Mouse (Mus musculus): ENCODE results near the gene Pi4kb. TPM values are rescaled to one million over a fixed set of nuclear protein-coding genes. Genes with fewer than 3 reads are reported as not detected.
"Not testable (repeated sequence)": the region's sequence is repeated elsewhere in the genome, so short reads cannot be mapped to it uniquely, and the experiment has no call there.

The Pi4kb gene
- total RNA-seq, 2 experiments from 2014 or later, result 24.6 to 30.3 TPM

- DNase-seq, result no peak
- intact Hi-C loops (cut with DNase I), result loop anchor here (2.0 kb wide), 1 partner anchor 37 kb away; no protein-coding TSS in a partner anchor
Measured at GRCm38 (mm10) chr3:95013699-95014427, 39.3 kb downstream of the Pi4kb start.

DNA sequence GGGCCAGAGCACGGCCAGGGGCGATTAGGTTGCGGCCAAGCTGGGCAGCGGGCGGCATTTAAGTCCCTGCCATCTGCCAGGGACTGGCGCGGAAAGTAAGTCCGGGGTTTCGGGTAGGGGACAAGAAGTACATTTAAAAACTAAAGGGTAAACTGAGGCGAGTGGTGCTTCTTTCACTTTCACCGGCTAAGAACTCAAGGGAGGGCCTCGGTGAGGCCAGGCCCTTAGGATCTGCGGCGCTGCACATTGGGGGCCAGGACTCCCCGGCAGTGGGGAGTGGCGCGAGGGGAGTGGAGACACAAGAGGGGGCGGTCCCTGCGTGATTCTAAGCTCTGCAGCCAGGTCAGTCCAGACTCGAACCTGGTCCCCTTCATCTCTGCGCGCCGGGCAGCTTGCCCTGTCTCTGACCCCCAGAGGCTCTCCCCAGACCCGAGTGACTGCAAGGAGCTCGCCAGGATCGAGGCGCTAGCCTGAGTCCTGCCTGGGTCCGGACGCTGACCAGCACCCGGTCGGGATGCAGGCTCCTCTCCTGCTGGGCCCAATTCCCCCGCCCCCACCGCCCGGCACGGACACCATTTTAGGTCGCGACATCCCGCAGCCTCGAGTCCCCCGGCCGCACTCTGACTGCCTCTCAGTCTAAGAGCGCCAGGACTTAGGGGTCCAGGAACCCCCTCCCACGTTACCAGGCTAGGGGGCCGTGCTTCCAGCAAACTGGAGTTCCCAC, 40.1 kb downstream of the Pi4kb start:
- intact Hi-C loops (cut with DNase I), result no loop called here
- peak; percentile 41 to 49 for DNase-seq

- intact Hi-C loops (cut with DNase I), result no loop called here
- peak; percentile 99 to 100 for DNase-seq
Measured at GRCm38 (mm10) chr3:95015337-95015872, 40.9 kb downstream of the Pi4kb start, which contains the start of gene Zfp687. Zfp687 (minus strand) TSS chr3:95015448.

DNA sequence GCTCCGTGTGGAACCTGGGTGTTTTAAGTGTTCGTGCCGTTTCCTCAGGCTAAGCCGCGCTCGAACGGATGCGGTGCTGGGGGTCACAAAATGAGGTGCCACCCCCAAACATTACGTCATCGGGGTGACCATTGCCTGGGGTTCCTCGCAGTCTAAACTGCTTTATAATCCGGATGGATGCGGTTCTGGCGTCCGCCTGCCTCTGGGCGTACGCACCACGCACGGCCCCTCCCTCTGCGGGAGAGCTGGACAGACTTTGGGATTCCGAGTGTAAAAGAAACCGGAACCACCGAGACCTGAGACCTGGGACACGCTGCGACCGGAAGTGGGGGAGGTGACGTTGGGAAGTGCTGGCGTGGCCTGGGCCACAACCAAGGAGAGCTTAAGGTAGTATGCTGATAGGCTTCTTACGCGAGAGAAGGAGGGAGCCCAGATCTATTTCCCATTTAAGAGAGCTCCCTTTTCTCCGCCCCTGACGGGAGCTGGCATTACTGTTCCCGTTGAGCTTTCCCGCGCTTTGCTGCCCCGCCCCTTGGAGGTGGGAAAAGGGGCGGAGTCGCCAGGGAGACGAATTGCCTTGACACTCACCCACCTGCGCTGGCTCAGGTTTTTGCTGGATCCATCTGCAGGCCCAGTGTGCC, 41.5 kb downstream of the Pi4kb start:
- intact Hi-C loops (cut with DNase I), result no loop called here
- DNase-seq, result peak; percentile 94

- DNase-seq, result no peak
- intact Hi-C loops (cut with DNase I), result no loop called here
Measured at GRCm38 (mm10) chr3:95016532-95017056, 42.1 kb downstream of the Pi4kb start.

DNA sequence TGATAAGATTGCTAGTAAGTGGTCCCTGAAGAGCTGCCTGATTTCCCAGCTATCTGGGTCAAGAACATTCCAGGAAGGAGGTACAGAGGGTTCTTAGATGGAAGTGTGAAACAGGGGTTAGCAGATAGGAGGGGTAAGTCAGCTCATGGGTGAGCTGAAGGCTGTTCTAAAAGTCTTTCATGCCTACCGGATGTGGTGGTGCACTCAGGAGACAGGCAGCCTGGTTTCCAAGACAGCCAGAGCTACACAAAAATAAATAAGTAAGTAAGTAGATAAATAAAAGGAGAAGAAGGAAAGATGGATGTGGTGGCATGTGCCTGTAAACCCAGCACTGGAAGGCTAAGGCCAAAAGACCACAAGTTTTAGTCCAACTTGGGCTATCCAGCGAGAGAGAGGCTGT, 44.2 kb downstream of the Pi4kb start:
- no peak for DNase-seq
- intact Hi-C loops (cut with DNase I), result no loop called here

- intact Hi-C loops (cut with DNase I); DNase-seq: not testable (repeated sequence)
Measured at GRCm38 (mm10) chr3:95020956-95021355, 46.4 kb downstream of the Pi4kb start.

DNA sequence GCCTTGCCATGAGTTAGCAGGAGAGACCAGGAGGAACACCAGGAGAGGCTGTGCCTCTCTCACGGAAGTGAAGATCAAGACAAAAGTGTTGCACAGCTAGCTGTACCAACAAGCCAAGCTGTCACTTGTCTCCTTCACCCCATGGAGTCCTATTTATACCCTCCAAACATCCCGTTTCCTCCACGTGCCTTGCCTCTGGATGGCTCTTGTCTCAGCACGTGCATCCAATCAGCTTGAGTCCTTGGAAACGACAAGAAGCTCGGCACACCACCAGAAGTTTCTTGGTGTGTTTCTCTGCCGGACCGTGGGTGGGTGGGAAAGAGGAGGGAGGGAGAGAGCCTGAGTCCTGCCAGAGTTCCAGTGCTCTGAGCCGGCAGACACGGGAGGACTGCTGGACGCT, 50.0 kb downstream of the Pi4kb start:
- intact Hi-C loops (cut with DNase I), result no loop called here
- peak; percentile 40 to 45 for DNase-seq

GRCm38 (mm10) chr3:95025202-95025601, 50.7 kb downstream of the Pi4kb start:
- intact Hi-C loops (cut with DNase I), result no loop called here

DNA sequence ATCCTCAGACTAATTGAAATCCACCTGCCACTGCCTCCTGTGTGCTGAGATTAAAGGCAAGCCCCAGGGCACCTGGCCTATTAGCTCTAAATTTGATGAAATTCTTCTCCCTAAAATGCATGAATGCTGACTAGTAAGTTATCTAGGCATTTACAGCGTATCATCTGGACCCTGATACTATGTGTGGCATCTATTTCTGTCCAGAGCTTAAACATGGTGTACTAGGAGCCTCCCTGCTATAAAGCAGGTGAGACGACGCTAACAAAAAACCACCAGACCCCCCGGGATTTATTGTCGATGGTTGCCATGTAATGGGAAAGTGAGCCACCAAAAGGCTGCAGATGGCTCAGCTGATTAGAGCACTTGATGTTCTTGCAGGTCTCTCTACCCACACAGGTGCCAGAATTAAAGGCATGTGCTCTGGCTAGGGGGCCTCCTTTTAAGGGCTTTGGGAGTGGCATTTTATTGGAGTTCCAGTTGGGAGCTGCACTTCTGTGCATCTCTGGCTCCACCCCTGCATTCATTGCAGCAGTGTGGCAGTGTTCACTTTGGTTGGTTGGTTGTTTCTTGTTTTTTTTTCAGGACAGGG, 52.6 kb downstream of the Pi4kb start:
- DNase-seq, result no peak
- intact Hi-C loops (cut with DNase I), result no loop called here

More at GRCm38 (mm10) chr3:95025202-95025601, 50.7 kb downstream of the Pi4kb start:
- DNase-seq, result no peak

DNA sequence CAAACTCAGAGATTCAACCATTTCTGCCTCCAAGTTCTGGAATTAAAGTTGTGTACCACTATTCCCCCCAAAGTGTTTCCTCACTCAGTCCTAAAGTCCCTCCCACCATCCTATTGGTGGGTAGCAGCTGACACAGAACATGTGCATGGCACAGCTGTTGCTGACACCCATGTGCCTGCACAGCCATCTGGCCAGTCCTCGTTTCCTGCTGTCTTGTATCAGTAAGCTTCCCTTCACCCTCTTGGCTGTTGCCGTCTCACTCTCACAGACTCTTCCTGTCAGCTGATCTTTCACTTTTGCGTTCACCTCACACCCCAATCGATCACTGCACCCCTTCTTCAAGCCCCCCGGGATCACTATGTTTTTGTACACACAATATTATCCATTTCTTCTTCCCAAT, 53.2 kb downstream of the Pi4kb start:
- intact Hi-C loops (cut with DNase I), result no loop called here
- no peak for DNase-seq

DNA sequence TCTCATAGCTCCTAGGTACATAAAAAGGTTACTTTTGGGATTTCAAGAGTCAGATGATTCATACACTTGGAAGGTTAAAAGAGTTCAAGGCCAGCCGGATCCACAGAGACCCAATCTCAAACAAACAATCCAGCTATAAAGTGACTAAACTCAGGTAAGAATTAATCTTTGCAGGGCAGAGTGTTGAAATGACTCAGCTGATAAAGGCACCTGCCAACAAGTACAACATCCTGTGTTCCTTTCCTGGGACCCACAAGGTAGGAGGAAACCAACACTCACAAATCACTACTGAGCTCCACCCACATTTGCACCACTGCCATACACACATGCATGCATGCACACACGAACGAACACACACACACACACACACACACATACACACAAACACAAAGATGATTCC, 54.1 kb downstream of the Pi4kb start:
- intact Hi-C loops (cut with DNase I), result no loop called here
- DNase-seq, result no peak

GRCm38 (mm10) chr3:95029291-95029827, 54.8 kb downstream of the Pi4kb start:
- intact Hi-C loops (cut with DNase I), result not testable (repeated sequence)

GRCm38 (mm10) chr3:95029953-95030352, 55.4 kb downstream of the Pi4kb start:
- intact Hi-C loops (cut with DNase I), result no loop called here
- DNase-seq, result no peak

More at GRCm38 (mm10) chr3:95029291-95029827, 54.8 kb downstream of the Pi4kb start:
- DNase-seq, result not testable (repeated sequence)

- intact Hi-C loops (cut with DNase I), result no loop called here
- no peak for DNase-seq
Measured at GRCm38 (mm10) chr3:95041625-95042024, 67.1 kb downstream of the Pi4kb start.

DNA sequence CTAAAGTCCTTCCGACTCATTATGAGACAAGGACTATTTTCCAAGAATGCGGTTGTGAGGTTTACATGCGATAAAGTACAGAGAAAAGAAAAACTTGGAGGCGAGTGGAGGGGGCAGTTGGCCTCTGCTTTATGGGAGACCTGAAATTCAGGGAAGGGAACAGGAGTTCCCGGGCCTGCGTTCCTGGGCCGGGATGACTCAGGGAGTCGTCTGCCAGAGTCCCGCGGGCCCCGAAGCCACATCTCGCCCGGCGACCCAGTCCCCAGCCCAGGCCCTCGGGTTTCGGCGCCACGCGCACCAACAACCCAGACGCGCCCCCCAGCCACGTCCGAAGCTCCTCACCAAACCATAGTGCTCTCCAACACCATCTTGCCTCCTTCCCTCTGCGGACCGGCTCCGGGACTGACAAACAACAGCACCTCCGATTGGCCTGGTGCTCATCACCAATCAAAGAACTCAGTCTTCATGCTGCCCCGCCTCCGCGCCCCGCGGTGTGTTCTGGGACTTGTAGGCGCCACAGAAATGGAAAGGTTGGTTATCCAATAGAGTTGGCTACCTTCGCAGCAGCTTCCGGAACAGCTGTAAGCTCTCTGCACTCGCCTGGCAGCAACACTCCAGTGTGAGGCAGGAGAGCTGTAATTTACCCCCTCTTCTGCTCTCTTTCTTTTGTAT, 67.8 kb downstream of the Pi4kb start, which contains the start of gene Psmd4:
Gene Psmd4, minus strand, starts transcription at position 449 of the 672 bp plus-strand sequence.
- DNase-seq, result peak; percentile 96 to 97
- intact Hi-C loops (cut with DNase I), result no loop called here

GRCm38 (mm10) chr3:95042838-95043229, 68.3 kb downstream of the Pi4kb start:
- intact Hi-C loops (cut with DNase I), result no loop called here
- DNase-seq, result no peak

GRCm38 (mm10) chr3:95043251-95043650, 68.7 kb downstream of the Pi4kb start:
- intact Hi-C loops (cut with DNase I), result no loop called here
- DNase-seq, result no peak

- intact Hi-C loops (cut with DNase I), result loop anchor here (5.0 kb wide), 1 partner anchor 56 kb away; no protein-coding TSS in a partner anchor
- DNase-seq, result no peak
Measured at GRCm38 (mm10) chr3:95046462-95047057, 72.0 kb downstream of the Pi4kb start.
